Mouse (Mus musculus) embryonic fibroblast, embryonic 13.5 days (primary cell): ENCODE results near the gene Ehmt2.

Experiments used
- CTCF ChIP-seq: IDR thresholded peaks from 2 replicates; pipeline ENCODE4 v1.5.1; 2011; ENCODE audit warnings: mild to moderate bottlenecking, control low read depth, low read length, moderate library complexity, borderline replicate concordance; ENCODE audit not compliant: insufficient read depth
- POLR2A ChIP-seq: IDR thresholded peaks from 2 replicates; pipeline ENCODE4 v1.6.1; 2011; ENCODE audit warnings: low read depth, mild to moderate bottlenecking, control low read depth, low read length, moderate library complexity

GRCm38 (mm10) chr17:34849722-34850516 is 48.4 kb upstream of the Ehmt2 start, which contains the start of the genes Skiv2l and Nelfe:
- TF ChIP-seq POLR2A = peak; percentile 64
- TF ChIP-seq CTCF = no peak
